Mouse (Mus musculus) lung, postnatal 0 days (tissue): ENCODE data around the gene Tmem59l.

Source experiments
- CTCF ChIP-seq: IDR thresholded peaks from 2 replicates; pipeline ENCODE4 v1.5.1; 2016; ENCODE audit warnings: antibody characterized with exemption, mild to moderate bottlenecking
- EP300 ChIP-seq: IDR thresholded peaks from 2 replicates; pipeline ENCODE4 v1.6.1; 2016; ENCODE audit warnings: antibody characterized with exemption, mild to moderate bottlenecking, control low read depth

DNA sequence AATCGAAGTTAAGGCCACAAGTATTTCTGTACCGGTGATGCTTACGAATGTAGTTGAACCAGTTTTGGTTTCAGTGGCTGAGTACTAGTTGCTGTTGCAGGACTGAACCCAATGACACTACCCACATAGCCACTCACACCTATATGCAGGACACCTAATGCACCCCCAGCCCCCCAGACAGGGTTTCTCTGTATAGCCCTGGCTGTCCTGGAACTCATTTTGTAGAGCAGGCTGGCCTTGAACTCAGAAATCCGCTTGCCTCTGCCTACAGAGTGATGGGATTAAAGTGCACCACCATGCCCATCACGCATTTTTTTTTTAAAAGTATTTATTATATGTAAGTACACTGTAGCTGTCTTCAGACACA, 19.9 kb upstream of the Tmem59l start:
- TF ChIP-seq CTCF: no peak
- TF ChIP-seq EP300: no peak
